Mouse (Mus musculus) R1 (cell line): ENCODE measurements at regions not wholly inside any gene's neighbourhood (a gene's known extent, or its start where the extent isn't known, plus 50 kb on each side); places are given as distances from the start of the nearest gene placed in this dataset.
"Not testable (repeated sequence)": the region's sequence is repeated elsewhere in the genome, so short reads cannot be mapped to it uniquely, and the experiment has no call there.

Source experiments
- DNase-seq: peaks from one replicate; pipeline ENCODE4 v3.0.0-alpha.2; 2018; ENCODE audit warnings: low read depth, low spot score

DNA sequence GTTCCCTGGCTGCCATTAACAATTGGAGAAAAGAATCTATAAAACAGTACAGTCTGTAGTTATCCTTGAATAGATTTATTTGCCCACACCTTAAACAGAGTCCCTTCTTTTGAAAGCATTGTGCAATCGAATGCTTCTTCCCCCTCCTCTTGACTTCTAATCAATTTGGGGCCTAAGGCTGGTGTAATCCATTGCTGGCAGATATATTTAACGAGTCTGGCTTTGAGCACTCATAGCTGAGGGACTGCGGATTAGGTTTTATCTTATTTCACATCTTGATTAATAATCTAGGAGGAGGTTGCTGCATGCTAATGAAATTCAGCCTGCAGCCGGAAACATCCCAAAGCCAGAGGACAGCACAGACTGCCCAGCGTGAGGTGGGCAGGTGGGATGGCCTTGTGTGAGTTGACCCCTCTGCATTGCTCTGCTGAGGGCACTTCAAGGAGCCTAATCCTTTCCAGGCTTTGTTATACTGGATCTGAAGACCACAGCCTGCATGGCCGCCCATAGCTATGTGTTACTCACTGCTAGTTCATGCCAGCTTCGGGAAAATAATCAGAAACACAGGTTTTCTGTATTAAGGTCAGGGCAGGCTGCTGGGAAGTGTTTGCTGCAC is 163.6 kb downstream of the Mterf1b start:
- DNase-seq: no peak

- DNase-seq: not testable (repeated sequence)
Measured at GRCm38 (mm10) chr5:4356555-4357273, 164.5 kb downstream of the Mterf1b start.

- DNase-seq: not testable (repeated sequence)
Measured at GRCm38 (mm10) chr5:4361547-4361946, 169.4 kb downstream of the Mterf1b start.

DNA sequence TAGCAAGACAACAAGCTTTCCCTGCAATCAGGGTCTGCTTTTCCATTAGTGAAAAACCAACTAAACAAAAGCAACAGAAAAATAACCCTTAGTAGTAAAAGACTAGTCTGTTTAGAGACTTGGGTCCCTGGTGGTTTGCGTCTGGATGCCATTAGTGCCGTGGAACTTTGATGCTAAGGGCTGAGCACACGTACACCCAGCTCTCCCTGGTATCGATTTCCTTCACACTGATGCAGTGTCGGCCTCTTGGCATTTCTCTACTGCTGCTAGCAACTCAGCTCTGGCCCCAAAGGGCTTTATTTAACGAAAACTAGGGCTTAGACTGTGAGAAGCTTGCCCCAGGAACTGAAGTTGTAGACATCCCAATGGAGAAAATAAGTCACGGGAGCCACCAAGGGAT is 192.6 kb downstream of the Mterf1b start:
- not testable (repeated sequence) for DNase-seq

- no peak for DNase-seq
Measured at GRCm38 (mm10) chr5:4391083-4391482, 198.9 kb downstream of the Mterf1b start.

DNA sequence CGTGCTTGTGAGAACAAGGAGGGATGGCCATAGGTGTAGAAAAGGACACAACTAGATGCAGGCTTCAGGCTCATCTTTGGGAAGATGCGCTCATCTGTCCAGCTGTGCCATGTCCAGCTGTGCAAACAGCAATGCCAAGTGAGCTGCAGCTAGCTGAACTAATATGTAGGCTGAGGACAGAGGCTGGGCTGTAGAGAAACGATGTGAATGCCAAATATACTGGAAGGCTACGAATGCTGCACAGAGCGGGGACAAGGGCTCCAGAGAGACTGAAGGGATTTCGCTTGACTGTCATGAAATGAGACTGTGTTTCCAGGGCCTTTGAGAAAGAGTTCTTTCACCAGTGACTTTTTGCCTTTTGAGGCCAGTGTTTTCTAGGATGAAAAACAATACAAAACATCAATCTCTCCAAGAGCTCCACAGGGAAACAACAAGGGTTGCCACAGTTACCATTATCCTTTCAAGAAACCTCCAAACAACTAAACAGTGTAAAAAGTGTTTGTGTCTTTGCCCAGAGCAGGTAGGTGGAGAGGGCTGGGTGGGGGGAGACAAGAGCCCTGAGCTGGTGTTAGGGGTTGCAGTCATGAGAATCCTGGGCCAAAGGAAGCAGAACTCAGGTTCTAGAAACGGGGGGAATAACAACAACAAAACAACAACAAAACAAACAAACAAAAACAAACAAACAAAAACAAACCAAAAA is 202.3 kb downstream of the Mterf1b start:
- DNase-seq: not testable (repeated sequence)

GRCm38 (mm10) chr5:4398087-4398486 is 205.9 kb downstream of the Mterf1b start:
- no peak for DNase-seq

DNA sequence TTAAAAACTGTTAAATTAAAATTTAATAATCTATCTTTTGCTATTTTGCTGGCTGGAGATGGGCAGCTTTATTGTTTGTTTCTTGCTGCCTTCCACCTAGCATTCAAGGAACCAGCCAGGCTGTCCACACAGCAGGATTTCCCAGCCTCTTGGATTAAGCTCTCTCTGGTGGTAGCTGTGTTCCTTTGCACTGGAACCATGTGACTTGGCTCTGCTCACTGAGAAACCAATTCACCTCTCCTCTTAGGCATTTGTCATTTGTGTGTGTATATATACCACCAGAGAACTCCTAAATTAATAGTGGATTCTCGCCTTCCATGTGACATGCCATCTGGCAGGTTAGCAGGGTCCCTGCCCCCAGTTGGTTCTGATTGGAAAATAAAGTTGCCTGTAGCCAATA is 225.6 kb downstream of the Mterf1b start:
- DNase-seq: no peak
